Mouse (Mus musculus) lung, postnatal 0 days (tissue): ENCODE data around the gene Hif3a.

Experiments used
- CTCF ChIP-seq: IDR thresholded peaks from 2 replicates; pipeline ENCODE4 v1.5.1; 2016; ENCODE audit warnings: antibody characterized with exemption, mild to moderate bottlenecking
- EP300 ChIP-seq: IDR thresholded peaks from 2 replicates; pipeline ENCODE4 v1.6.1; 2016; ENCODE audit warnings: antibody characterized with exemption, mild to moderate bottlenecking, control low read depth

GRCm38 (mm10) chr7:17038018-17038695 is 24.1 kb downstream of the Hif3a start:
- TF ChIP-seq CTCF (no peak), EP300 (no peak)
